Mouse (Mus musculus) CH12.LX (cell line): ENCODE measurements around the gene Pole2.

ENCODE experiments used
- MEF2A ChIP-seq: IDR thresholded peaks from 2 replicates; pipeline ENCODE4 v1.6.1; 2014; ENCODE audit warnings: low read depth, mild to moderate bottlenecking, inconsistent platforms, low read length, improper control_type of control experiment, borderline replicate concordance
- POLR2A ChIP-seq: IDR thresholded peaks from 2 replicates; pipeline ENCODE4 v1.6.1; 2011; ENCODE audit warnings: low read depth, mild to moderate bottlenecking, improper control_type of control experiment, low read length
- ZKSCAN1 ChIP-seq: IDR thresholded peaks from 2 replicates; pipeline ENCODE4 v1.6.1; 2012; ENCODE audit warnings: low read depth, inconsistent platforms, low read length, improper control_type of control experiment, borderline replicate concordance

- no peak for TF ChIP-seq ZKSCAN1
- peak; percentile 40; the same call in 1 of the 2 replicates for TF ChIP-seq MEF2A
- peak; percentile 92 for TF ChIP-seq POLR2A
Observed at GRCm38 (mm10) chr12:69227776-69228466, at the start of gene Pole2.
